Mouse (Mus musculus): ENCODE results near the gene Trim80.

DNA sequence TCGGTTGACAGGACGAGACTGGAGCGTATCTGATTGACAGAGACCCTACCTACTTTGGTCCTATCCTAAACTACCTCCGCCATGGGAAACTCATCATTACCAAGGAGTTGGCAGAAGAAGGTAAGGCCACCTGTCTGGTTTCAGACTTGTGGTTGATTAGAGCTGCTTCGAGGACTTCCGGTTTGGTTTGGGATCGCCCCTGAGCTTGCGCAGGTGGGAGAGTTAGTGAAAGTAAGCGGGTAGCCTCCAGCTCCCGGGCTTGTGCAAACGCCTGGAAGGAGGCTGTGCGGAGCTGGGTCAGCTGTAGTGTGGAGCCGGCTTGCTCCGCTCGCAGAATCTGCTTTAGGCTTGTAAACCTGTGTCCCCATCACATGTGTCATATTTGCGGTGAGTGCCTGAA lies 18.4 kb upstream of the Trim80 start:
- no peak for TF ChIP-seq CTCF (IDR thresholded peaks at IDR 0.05; ENCODE audit: low read depth)
- TF ChIP-seq EP300 (optimal IDR thresholded peaks at IDR 0.05): no peak
